Mouse (Mus musculus) erythroblast, embryonic 14.5 days (primary cell): Measurements from ENCODE around the gene Rbpjl. TPM values are rescaled to one million over a fixed set of nuclear protein-coding genes. Genes with fewer than 3 reads are reported as not detected.

Source experiments
- H3K27me3 ChIP-seq: 2 replicates; pipeline ENCODE4 v1.6.1; 2012; ENCODE audit warnings: inconsistent platforms; ENCODE audit not compliant: control insufficient read depth
- H3K36me3 ChIP-seq: 2 replicates; pipeline ENCODE4 v1.6.1; 2012; ENCODE audit warnings: mild to moderate bottlenecking, inconsistent platforms; ENCODE audit not compliant: control insufficient read depth
- H3K4me1 ChIP-seq: 2 replicates; pipeline ENCODE4 v1.6.1; 2012; ENCODE audit warnings: inconsistent platforms; ENCODE audit not compliant: control insufficient read depth
- H3K4me3 ChIP-seq: replicated peaks from 2 replicates; pipeline ENCODE3; 2012; ENCODE audit warnings: moderate library complexity, mild to moderate bottlenecking, inconsistent platforms
- H3K9me3 ChIP-seq: 2 replicates; pipeline ENCODE4 v1.6.1; 2012; ENCODE audit warnings: low read length, inconsistent platforms, mixed read lengths; ENCODE audit not compliant: control insufficient read depth
- GATA1 ChIP-seq: IDR thresholded peaks from 2 replicates; pipeline ENCODE4 v1.6.1; 2012; ENCODE audit warnings: low read length, inconsistent platforms, mixed read lengths
- TAL1 ChIP-seq: IDR thresholded peaks from 3 replicates; pipeline ENCODE4 v1.6.1; 2012; ENCODE audit warnings: low read length, inconsistent platforms, mixed read lengths
- polyA plus RNA-seq: library from polyadenylated mRNA; stranded (reverse); fragments of >175 nt; gene quantifications from 2 replicates; pipeline ENCODE4 v1.2.3, GENCODE M21; 2012

The Rbpjl gene
- polyA plus RNA-seq, 1 experiment: not detected

DNA sequence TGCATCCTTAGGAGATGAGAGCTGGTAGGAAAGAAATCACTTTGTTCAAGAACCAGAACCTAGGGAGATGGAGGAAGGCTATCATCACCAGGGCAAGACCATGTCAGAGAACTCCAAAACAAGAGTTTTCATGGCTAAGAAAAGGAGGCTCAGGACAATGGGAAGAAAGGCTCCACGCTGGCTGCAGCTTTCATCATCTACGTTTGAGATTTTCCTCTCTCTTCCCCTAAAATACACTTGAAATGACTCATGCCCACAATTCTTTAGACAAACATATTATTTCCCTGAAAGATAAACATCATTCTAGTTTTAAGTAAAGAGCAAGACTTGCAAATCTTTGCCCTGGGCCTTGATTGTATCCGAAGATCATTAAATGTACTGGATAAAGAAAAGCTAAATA is 31.6 kb upstream of the Rbpjl start:
- Histone ChIP-seq H3K36me3 (no peaks in the 10 kb centered on the region), H3K4me3 (no peak overlapping the region), H3K9me3 (no peaks in the 10 kb centered on the region), H3K27me3 (no peaks in the 10 kb centered on the region), H3K4me1 (no peaks in the 10 kb centered on the region)
- no peak for TF ChIP-seq TAL1
- TF ChIP-seq GATA1: no peak

GRCm38 (mm10) chr2:164372408-164373053 is 30.4 kb upstream of the Rbpjl start:
- no peak overlapping the region for H3K4me3 ChIP-seq
- no peaks in the 10 kb centered on the region for H3K27me3 ChIP-seq
- no peaks in the 10 kb centered on the region for H3K36me3 ChIP-seq
- TF ChIP-seq GATA1 (no peak), TAL1 (no peak)
- H3K4me1 ChIP-seq: no peaks in the 10 kb centered on the region
- no peaks in the 10 kb centered on the region for H3K9me3 ChIP-seq

- Histone ChIP-seq H3K36me3 (no peaks in the 10 kb centered on the region), H3K4me1 (no peaks in the 10 kb centered on the region), H3K9me3 (no peaks in the 10 kb centered on the region), H3K27me3 (no peaks in the 10 kb centered on the region), H3K4me3 (no peak overlapping the region)
- TF ChIP-seq GATA1 (no peak), TAL1 (no peak)
Measured at GRCm38 (mm10) chr2:164373187-164373586, 29.8 kb upstream of the Rbpjl start.

DNA sequence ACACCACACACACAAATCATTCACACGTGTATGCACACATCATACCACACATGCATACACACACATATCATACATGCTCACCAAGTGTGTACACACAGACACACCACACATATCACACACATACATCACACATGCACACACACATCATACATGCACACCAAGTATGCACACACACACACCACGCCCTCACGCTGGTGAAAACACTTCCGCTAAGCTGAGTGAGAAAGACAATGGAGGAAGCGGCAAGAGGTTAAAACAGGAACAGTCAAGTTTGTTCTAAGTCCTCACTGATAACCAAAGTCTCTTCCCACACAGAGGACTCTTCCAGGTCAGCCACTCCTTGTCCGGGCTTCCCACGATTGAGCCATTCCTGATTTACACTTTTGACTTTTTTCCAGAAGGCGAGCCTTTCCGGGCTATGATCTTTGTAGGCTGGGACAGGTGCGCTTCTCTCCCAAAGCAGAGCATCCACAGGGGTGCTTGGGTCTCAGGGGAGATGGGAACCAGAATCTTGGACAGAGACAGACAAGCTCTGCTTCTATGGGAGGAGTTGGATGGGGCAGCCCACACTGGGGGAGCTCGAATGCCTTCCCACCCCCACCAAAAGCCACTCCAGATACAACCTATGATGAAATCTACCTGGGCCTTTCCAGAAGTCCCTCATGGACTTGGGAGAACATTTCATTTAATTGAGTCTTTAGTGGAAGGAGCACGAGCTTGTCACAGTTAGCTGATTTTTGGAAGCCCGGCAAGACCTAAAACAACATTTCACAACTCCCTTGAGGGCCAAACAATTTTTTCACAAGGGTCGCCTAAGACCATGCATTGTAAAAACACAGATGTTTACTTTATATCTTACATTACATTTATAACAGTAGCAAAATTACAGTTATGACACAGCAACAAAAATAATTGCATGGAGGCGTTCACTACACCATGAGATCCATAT is 25.2 kb upstream of the Rbpjl start:
- H3K4me3 ChIP-seq: no peak overlapping the region
- TF ChIP-seq TAL1: no peak
- TF ChIP-seq GATA1: no peak
- H3K36me3 ChIP-seq: no peaks in the 10 kb centered on the region

DNA sequence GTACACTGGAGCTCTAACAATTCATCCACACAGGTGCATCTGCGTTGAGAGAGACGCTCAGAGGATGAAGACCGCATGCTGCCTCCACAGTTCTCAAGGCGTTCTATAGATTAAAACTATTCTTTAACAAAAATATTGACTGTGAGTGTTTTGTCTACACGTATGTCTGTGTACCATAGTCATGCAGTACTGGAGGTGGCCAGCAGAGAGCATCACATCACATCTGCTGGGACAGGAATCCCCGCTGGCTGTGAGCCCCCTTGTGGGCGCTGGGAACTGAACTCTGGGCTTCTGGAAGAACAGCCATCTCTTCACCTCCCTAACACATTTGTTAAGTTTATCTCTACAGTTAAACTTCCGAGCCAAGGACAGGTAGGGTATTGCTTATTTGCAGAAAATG is 21.2 kb upstream of the Rbpjl start:
- Histone ChIP-seq H3K27me3 (peaks cover 3% of the 10 kb centered on the region; the same call in 1 of the 2 replicates), H3K4me3 (no peak overlapping the region), H3K9me3 (no peaks in the 10 kb centered on the region), H3K36me3 (no peaks in the 10 kb centered on the region), H3K4me1 (no peaks in the 10 kb centered on the region)
- TF ChIP-seq TAL1 (no peak), GATA1 (no peak)

More for the DNA sequence above, 25.2 kb upstream of the Rbpjl start:
- no peaks in the 10 kb centered on the region for H3K27me3 ChIP-seq
- H3K4me1 ChIP-seq: no peaks in the 10 kb centered on the region
- no peaks in the 10 kb centered on the region for H3K9me3 ChIP-seq

GRCm38 (mm10) chr2:164382971-164383370 is 20.0 kb upstream of the Rbpjl start:
- H3K36me3 ChIP-seq: no peaks in the 10 kb centered on the region
- peaks cover 3% of the 10 kb centered on the region; the same call in 1 of the 2 replicates for H3K27me3 ChIP-seq
- TF ChIP-seq GATA1 (no peak), TAL1 (no peak)
- H3K9me3 ChIP-seq: no peaks in the 10 kb centered on the region
- no peak overlapping the region for H3K4me3 ChIP-seq
- H3K4me1 ChIP-seq: no peaks in the 10 kb centered on the region

DNA sequence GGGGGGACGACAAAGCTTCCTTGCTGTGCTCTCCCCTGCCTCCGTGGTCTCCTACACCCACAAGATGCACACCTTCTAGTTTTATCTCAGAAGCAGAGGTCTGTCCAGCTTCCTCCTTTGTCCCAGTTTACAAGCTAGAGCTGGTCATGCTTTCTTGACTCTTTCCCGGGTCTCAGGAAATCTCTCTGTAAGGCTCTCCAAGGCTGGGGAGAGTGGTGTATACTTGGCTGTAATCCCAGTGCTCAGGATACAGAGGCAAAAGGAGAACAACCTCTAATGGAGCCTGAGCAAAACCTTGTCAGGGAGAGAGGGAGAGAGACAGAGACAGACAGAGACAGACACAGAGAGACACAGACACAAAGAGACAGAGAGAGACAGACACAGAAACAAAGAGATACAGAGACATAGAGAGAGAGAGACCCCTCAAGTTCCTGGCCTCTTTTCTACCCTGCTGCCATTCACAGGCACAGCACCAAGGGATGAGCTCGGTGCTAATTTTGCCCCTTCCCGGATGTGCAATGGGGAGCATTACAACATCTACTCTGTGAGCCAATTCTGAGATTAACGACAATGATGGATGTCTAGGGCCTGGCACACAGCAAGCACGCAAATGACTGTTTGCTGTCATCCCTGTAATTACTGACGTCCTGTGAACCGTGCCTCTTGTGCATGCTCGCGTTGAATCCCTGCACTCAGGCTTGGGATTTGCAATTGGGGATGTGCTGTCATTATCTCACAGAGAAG is 19.1 kb upstream of the Rbpjl start:
- TF ChIP-seq TAL1 (no peak), GATA1 (no peak)
- H3K4me3 ChIP-seq: no peak overlapping the region
- peaks cover 11% of the 10 kb centered on the region for H3K27me3 ChIP-seq
- no peaks in the 10 kb centered on the region for H3K36me3 ChIP-seq
- no peaks in the 10 kb centered on the region for H3K9me3 ChIP-seq
- H3K4me1 ChIP-seq: no peaks in the 10 kb centered on the region

GRCm38 (mm10) chr2:164385927-164386763 is 16.8 kb upstream of the Rbpjl start:
- H3K4me1 ChIP-seq: peaks cover 4% of the 10 kb centered on the region
- H3K9me3 ChIP-seq: no peaks in the 10 kb centered on the region
- no peak overlapping the region for H3K4me3 ChIP-seq
- TF ChIP-seq GATA1 (no peak), TAL1 (no peak)
- H3K36me3 ChIP-seq: no peaks in the 10 kb centered on the region
- H3K27me3 ChIP-seq: peaks cover 28% of the 10 kb centered on the region
